ENCODE assay signal across 8 mouse cellular contexts in the genomic region with DNA sequence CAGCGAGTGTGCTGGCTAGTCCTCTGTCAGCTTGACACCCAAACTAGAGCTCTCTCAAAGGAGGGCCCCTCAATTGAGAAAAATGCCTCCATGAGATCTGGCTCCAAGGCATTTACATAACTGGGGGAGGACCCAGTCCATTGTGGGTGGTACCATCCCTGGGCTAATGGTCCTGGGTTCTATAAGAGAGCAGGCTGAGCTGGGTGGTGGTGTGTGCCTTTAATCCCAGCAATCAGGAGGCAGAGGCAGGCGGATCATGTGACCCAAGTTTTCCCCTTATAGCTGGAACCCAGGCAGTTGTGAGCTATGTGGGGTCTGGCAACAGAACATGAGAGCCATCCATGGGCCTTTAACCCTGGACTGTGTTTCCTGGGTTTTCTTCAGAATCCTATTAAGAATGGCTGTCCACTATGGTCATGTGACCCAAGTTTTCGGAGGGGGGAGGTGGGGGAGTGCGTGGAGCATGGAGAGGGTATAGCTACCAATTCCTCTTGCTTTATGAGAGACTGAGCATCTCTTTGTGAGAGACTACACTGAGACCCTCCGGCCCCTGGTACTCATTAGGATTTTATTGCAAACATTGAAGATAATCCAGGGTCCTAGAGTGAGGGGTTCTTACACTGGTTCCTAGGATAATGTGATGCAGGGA. TPM values are rescaled to one million over a fixed set of nuclear protein-coding genes. Genes with fewer than 3 reads are reported as not detected.
DNase-seq lines count a peak whose midpoint lies in the region; ATAC-seq lines count a peak whose summit lies in the region.

No protein-coding gene starts in this region.

- no peaks in the 10 kb centered on the region for H3K27me3 ChIP-seq in embryonic facial prominence, embryonic 10.5 days (replicated peaks; ENCODE audit: low read depth, poor library complexity, severe bottlenecking)
- H3K27me3 ChIP-seq in hindbrain, embryonic 14.5 days (ENCODE audit: control insufficient read depth, insufficient read depth, low read length): no peaks in the 10 kb centered on the region

- WGBS in embryonic facial prominence, embryonic 10.5 days: 25% methylated on average over 5 of the region's 5 CpGs
- 30% methylated on average over 5 of the region's 5 CpGs for WGBS in hindbrain, embryonic 14.5 days

- no peaks in the 10 kb centered on the region for H3K9me3 ChIP-seq in embryonic facial prominence, embryonic 10.5 days
- no peaks in the 10 kb centered on the region for H3K9me3 ChIP-seq in hindbrain, embryonic 14.5 days (ENCODE audit: control insufficient read depth, low read length)

- peak overlapping the region; percentile 78 for H3K4me3 ChIP-seq in embryonic facial prominence, embryonic 10.5 days
- peak overlapping the region; percentile 40 for H3K4me3 ChIP-seq in hindbrain, embryonic 14.5 days (replicated peaks; ENCODE audit: low read length)

- peak overlapping the region; percentile 93 for H3K27ac ChIP-seq in embryonic facial prominence, embryonic 10.5 days (replicated peaks)
- H3K27ac ChIP-seq in hindbrain, embryonic 14.5 days: peak overlapping the region; percentile 73

- peak overlapping the region; percentile 75 for H3K9ac ChIP-seq in hindbrain, embryonic 14.5 days

- peaks cover 67% of the 10 kb centered on the region for H3K36me3 ChIP-seq in embryonic facial prominence, embryonic 10.5 days (replicated peaks)
- H3K36me3 ChIP-seq in hindbrain, embryonic 14.5 days (replicated peaks; ENCODE audit: control insufficient read depth, insufficient read depth): peaks cover 47% of the 10 kb centered on the region

- peaks cover 25% of the 10 kb centered on the region for H3K4me1 ChIP-seq in embryonic facial prominence, embryonic 10.5 days
- H3K4me1 ChIP-seq in hindbrain, embryonic 14.5 days (replicated peaks; ENCODE audit: control insufficient read depth, insufficient read depth, low read length): peaks cover 12% of the 10 kb centered on the region

- peak; percentile 42 for ATAC-seq in hindbrain, embryonic 14.5 days (ENCODE audit: low FRiP score)
- peak; percentile 3; the same call in 1 of the 2 replicates for ATAC-seq in megakaryocyte, adult 5-6 weeks (ENCODE audit: poor library complexity, severe bottlenecking)

- DNase-seq in left cerebral cortex, postnatal 4 days: peak; percentile 37
- no peak for DNase-seq in left cerebral cortex, adult 18-20 months (ENCODE audit: low spot score in 2 of 2)
- DNase-seq in embryonic facial prominence, embryonic 10.5 days (ENCODE audit: low spot score): no peak
- DNase-seq in hindbrain, embryonic 14.5 days (ENCODE audit: low spot score): peak; percentile 39
- DNase-seq in urinary bladder, adult 18-20 months (ENCODE audit: low spot score in 2 of 2): no peak
- DNase-seq in spleen, adult 12 weeks (ENCODE audit: low spot score): no peak
- DNase-seq in ovary, postnatal 36 days (ENCODE audit: low spot score): no peak

- intact Hi-C loops in left cerebral cortex, postnatal 4 days (cut with DNase I): no loop called here

- peak overlapping the region; percentile 80 for H3K4me2 ChIP-seq in hindbrain, embryonic 14.5 days (replicated peaks)

RNA-seq across cellular contexts. Expression of a gene that starts 5.0 kb away (rescaled TPM):
- total RNA-seq in left cerebral cortex, postnatal 4 days (2021): under 1 TPM; 0.46 to 0.54 TPM
- not detected for total RNA-seq in left cerebral cortex, adult 18-20 months (2021)
- polyA plus RNA-seq in embryonic facial prominence, embryonic 10.5 days (2016; fragmentation: Nextera tagmentation; extraction: Ambion mirVana): 0.10 and 0.29 TPM in 2 replicates
- polyA plus RNA-seq in hindbrain, embryonic 14.5 days (2014; fragmentation: Nextera tagmentation; extraction: Ambion mirVana): 0.13 TPM in 1 of 2 replicates, not detected in the other
- total RNA-seq in megakaryocyte, adult 5-6 weeks (2015): 13.3 and 15.8 TPM in 2 replicates
- 7.1 and 15.9 TPM in 2 replicates for total RNA-seq in megakaryocyte, adult 5-6 weeks (2017)

RNA-seq across cellular contexts. Expression of a gene that starts 8.4 kb away (rescaled TPM):
- 100 to 1,000 TPM; 193 to 195 TPM for total RNA-seq in left cerebral cortex, postnatal 4 days (2021)
- 100 to 1,000 TPM; 281 to 287 TPM for total RNA-seq in left cerebral cortex, adult 18-20 months (2021)
- polyA plus RNA-seq in embryonic facial prominence, embryonic 10.5 days (2016; fragmentation: Nextera tagmentation; extraction: Ambion mirVana): 267 and 272 TPM in 2 replicates
- polyA plus RNA-seq in hindbrain, embryonic 14.5 days (2014; fragmentation: Nextera tagmentation; extraction: Ambion mirVana): 391 and 425 TPM in 2 replicates
- 288 and 310 TPM in 2 replicates for total RNA-seq in megakaryocyte, adult 5-6 weeks (2015)
- total RNA-seq in megakaryocyte, adult 5-6 weeks (2017): 117 and 147 TPM in 2 replicates

RNA-seq across cellular contexts. Expression of a gene that starts 25.4 kb away (rescaled TPM):
- total RNA-seq in left cerebral cortex, postnatal 4 days (2021): 10 to 100 TPM; 46.7 to 52.1 TPM
- total RNA-seq in left cerebral cortex, adult 18-20 months (2021): 10 to 100 TPM; 32.2 to 32.8 TPM
- 42.6 and 44.6 TPM in 2 replicates for polyA plus RNA-seq in embryonic facial prominence, embryonic 10.5 days (2016; fragmentation: Nextera tagmentation; extraction: Ambion mirVana)
- 30.1 and 30.7 TPM in 2 replicates for polyA plus RNA-seq in hindbrain, embryonic 14.5 days (2014; fragmentation: Nextera tagmentation; extraction: Ambion mirVana)
- total RNA-seq in megakaryocyte, adult 5-6 weeks (2015): 73.2 and 74.8 TPM in 2 replicates
- 159 and 176 TPM in 2 replicates for total RNA-seq in megakaryocyte, adult 5-6 weeks (2017)

RNA-seq across cellular contexts. Expression of a gene that starts 26.4 kb away (rescaled TPM):
- total RNA-seq in left cerebral cortex, postnatal 4 days (2021): 10 to 100 TPM; 90.8 to 93.9 TPM
- 100 to 1,000 TPM in 1 of 2 experiments, 10 to 100 TPM in 1; 96.6 to 107 TPM for total RNA-seq in left cerebral cortex, adult 18-20 months (2021)
- 106 and 117 TPM in 2 replicates for polyA plus RNA-seq in embryonic facial prominence, embryonic 10.5 days (2016; fragmentation: Nextera tagmentation; extraction: Ambion mirVana)
- 116 and 121 TPM in 2 replicates for polyA plus RNA-seq in hindbrain, embryonic 14.5 days (2014; fragmentation: Nextera tagmentation; extraction: Ambion mirVana)
- 106 and 133 TPM in 2 replicates for total RNA-seq in megakaryocyte, adult 5-6 weeks (2015)
- total RNA-seq in megakaryocyte, adult 5-6 weeks (2017): 57.7 and 67.9 TPM in 2 replicates

RNA-seq across cellular contexts. Expression of a gene that starts 53.5 kb away (rescaled TPM):
- 10 to 100 TPM; 51.2 to 56.2 TPM for total RNA-seq in left cerebral cortex, postnatal 4 days (2021)
- total RNA-seq in left cerebral cortex, adult 18-20 months (2021): 10 to 100 TPM; 97.1 to 99.0 TPM
- polyA plus RNA-seq in embryonic facial prominence, embryonic 10.5 days (2016; fragmentation: Nextera tagmentation; extraction: Ambion mirVana): 77.9 and 86.1 TPM in 2 replicates
- polyA plus RNA-seq in hindbrain, embryonic 14.5 days (2014; fragmentation: Nextera tagmentation; extraction: Ambion mirVana): 118 and 133 TPM in 2 replicates
- total RNA-seq in megakaryocyte, adult 5-6 weeks (2015): 9.4 and 12.7 TPM in 2 replicates
- total RNA-seq in megakaryocyte, adult 5-6 weeks (2017): 2.0 and 3.7 TPM in 2 replicates

Comparison
In these comparisons a context has a peak if more than half of its experiments do, and no peak if none do; other contexts are left out.
1. DNase-seq: peak in left cerebral cortex, postnatal 4 days (single experiment) and hindbrain, embryonic 14.5 days (single experiment); none in left cerebral cortex, adult 18-20 months (0 of 2), embryonic facial prominence, embryonic 10.5 days (single experiment), urinary bladder, adult 18-20 months (0 of 2), spleen, adult 12 weeks (single experiment) and ovary, postnatal 36 days (single experiment).
2. RNA of a gene that starts 5.0 kb away (total RNA-seq): 7.1 to 15.9 TPM in megakaryocyte, adult 5-6 weeks; 0.46 to 0.54 TPM in left cerebral cortex, postnatal 4 days and not detected in left cerebral cortex, adult 18-20 months; every median in the first group is over 4 times any median in the second.